Mouse (Mus musculus) gastrocnemius, postnatal 14 days (tissue): ENCODE results near the gene Clec2l. TPM values are rescaled to one million over a fixed set of nuclear protein-coding genes. Genes with fewer than 3 reads are reported as not detected.

ENCODE experiments used
- DNase-seq: peaks from one replicate; pipeline ENCODE4 v3.0.0; 2021; ENCODE audit warnings: mixed read lengths
- intact Hi-C: fragments of 180-260 bp; cut with DNase I; formaldehyde crosslinking; loops from one replicate; pipeline ENCODE4 v1.15.1; 2025; ENCODE audit warnings: low total_unique reads
- long read RNA-seq, 2 experiments: library from polyadenylated mRNA; stranded (forward); transcript quantifications; one replicate each; pipeline ENCODE4 v2.0.0; 2021
- total RNA-seq, 2 experiments: library from RNA; stranded (reverse); gene quantifications; 2 replicates each; pipeline ENCODE4 v1.2.3; 2021

Clec2l gene
- 1 to 10 TPM in 1 of 2 experiments, under 1 TPM in 1; 0.62 to 1.0 TPM for total RNA-seq
- long read RNA-seq, experiment 1 = 0 reads
- long read RNA-seq, experiment 2, partial matches to known transcripts = 0 of 1 reads
- long read RNA-seq, experiment 2, other reads (novel, unspliced or antisense) = 0 of 1 reads

DNA sequence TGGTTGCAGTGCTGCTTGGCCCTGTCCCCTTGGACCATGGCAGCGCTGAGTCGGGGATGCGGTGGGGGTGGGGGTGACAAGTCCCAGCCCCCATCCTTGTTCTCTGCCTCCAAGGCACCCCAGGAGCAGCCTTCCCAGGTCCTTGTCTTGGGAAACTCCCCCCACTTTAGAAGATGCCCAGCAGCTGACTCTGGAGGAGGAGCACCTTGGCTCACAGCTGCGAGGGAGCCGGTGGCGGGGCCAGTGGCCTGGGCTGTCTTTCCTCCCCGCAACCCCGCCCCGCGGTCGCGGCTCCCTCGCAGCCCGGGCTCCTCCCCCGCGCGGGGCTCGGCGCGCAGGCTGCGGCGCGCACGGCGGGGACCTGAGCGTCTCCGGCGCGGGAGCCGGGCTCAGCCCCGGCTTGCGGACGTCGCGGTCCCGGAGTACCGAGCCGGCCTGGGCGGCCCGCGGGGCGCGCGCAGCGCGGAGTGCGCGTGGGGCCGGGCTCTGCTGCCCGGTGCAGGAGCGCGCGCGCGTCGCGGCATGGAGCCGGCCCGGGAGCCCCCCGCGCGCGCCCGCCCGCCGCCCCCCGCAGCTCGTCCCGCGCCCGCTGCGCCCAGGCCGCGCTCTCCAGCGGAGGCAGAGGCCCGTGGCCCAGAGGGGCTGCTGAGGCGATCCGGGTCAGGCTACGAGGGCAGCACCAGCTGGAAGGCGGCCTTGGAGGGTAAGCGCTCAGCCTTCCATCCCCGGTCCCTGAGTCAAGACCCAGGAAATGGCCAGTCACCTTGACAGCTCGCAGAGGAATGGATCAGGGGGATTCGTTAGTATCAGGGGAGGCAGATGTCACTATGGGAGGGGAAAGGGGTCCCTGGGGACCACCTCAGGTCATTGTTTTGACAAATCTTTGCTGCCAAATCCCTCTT lies at the start of gene Clec2l:
TSS of gene Clec2l (plus strand) at position 356 of the 902 bp plus-strand sequence.
- intact Hi-C loops = no loop called here
- peak; percentile 53 for DNase-seq

DNA sequence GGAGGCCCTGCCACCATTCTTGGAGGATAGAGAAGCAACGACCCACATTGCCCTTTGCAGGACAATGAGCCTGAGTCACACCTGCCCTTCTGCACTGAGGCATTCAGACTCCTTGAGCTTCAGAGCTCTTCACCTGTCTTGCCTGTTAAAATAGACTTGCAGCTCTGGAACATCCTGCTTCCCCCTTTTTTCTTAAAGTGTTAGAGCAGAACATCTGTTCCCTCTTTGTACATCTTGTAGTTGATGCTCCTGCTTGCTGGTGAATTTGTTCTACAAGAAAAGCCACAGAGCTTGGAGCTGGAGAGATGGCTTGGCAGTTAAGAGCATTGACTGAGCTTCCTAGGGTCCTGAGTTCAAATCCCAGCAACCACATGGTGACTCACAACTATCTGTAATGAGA lies 40.5 kb upstream of the Clec2l start:
- DNase-seq = no peak
- intact Hi-C loops = no loop called here

DNA sequence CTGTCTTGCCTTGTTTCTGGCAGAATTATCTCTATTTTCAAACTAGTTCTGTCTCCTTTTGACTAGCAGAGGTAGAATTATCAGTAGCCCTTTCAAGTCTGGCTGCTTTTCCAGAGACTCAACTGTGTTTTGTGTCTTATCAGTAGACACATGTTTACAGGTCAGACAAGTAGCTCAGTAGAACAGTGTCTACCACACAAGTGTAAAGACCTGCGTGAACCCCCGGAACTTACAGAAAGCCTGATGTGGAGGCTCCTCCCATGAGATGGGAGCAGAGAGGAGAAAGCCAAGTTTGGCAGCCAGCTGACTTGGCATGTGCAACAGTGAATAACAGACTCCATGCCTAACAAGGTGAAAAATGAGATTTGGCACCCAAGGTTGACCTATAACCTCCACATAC lies 39.4 kb upstream of the Clec2l start:
- no peak for DNase-seq
- intact Hi-C loops = no loop called here

DNA sequence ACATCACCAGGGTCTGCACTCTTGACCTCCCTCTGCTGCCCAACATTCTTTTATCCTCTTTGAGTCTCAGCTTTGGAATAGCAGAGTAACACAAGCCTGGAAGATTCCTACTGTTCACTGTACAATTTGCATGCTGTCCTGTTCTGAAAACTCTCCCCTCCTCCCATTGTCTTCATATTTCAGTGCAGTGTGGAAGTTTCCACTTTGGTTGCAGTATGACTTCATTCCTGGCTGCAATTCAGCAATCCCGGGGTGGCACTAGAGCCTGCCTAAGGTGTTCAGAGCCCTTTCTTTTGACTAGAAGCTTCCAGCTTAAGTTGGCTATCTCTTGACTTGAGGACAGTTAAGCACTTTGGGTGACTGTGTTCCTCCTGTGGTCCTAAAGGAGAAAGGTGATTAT lies 38.4 kb upstream of the Clec2l start:
- intact Hi-C loops = no loop called here
- DNase-seq = no peak

DNA sequence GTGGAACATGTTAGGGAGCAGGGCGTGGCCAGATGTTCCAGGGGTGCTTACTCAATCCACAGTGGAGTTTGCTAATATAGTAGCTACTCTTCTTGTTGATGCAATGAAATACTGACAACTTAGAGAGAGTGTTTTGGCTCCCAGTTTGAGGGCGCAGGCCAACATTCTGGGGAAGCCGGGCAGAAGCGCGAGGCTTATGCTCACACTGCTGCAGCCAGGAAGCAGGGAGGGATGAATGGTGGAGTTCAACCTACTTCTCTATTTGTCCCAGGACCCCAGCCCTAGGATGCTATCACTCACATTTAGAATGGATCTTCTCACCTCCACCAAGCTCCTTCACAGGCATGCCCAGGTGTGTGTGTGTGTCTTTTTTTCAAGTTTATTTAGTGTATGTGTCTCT lies 36.8 kb upstream of the Clec2l start:
- DNase-seq = no peak
- intact Hi-C loops = no loop called here

DNA sequence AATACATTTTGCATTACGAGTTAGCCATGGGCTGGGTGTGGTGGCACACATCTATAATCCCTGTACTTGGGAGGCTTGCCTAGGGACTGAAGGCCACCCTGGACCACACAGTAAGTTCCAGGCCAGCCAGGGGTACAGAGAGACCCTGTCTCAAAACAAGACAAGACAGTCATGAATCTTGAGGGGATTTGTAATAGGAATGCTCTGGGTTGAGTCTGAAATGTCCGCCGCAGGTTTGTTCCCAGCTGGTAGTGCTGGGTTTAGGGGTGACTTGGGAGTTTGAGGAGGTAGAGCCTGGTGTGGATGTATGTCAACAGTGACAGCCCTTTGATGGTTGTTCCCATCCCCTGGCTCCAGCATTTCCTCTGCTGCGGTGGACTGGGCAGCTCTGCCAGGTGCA lies 35.8 kb upstream of the Clec2l start:
- intact Hi-C loops = no loop called here
- DNase-seq = no peak

DNA sequence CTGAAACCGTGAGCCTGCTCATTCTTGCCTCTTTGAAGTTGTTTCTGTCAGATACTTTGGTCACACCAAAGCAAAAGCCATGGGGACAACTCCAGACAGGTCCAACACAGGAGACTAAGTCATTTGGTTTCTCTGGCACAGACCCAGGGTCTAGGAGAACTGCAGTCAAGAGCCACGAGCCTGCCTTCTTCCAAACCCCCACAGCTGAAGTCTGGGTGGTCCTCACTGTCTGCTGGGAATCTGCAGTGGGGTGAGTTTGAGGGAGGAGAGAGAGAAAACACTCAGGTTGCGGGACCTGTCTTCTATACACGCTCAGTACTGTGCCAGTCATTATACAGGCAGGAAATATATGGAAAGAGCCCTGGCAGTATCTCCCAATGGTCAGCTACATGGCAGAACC lies 35.4 kb upstream of the Clec2l start:
- DNase-seq = no peak
- intact Hi-C loops = no loop called here

DNA sequence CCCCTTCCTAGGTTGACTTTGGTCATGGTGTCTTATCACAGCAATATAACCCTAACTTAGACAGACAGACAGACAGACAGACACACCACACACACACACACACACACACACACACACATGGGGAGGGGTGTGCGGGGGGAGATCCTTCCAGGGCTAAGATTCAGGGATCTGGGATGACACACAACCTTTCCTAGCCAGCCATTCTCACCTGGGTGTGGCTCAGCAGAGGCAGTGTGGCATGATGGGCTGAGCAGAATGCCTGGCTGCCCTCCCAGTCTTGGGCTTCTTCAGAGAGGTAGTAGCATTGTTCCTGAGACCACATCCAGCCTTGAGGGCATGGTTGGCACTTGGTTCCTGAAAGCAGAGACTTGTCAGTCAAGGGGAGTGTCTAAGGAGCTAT lies 33.3 kb upstream of the Clec2l start:
- DNase-seq = no peak
- intact Hi-C loops = no loop called here

DNA sequence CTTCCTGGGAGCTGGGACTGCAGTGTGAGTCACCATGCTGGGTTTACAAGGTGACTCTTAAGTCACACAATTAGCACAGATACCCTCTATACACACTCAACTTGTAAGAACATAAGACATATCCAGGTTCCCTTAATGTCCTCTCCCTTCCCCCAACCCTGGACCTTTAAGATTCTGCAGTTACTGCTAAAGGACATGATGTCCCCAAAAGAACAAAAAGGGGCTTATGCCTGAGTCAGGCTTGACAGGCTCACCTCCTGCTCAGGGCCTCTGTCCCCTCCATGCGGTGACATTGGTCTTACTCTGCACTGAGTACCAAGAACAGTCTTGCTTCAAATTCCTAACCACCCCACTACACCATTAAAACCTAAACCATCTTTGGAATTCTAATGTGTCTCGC lies 30.0 kb upstream of the Clec2l start:
- intact Hi-C loops = no loop called here

DNA sequence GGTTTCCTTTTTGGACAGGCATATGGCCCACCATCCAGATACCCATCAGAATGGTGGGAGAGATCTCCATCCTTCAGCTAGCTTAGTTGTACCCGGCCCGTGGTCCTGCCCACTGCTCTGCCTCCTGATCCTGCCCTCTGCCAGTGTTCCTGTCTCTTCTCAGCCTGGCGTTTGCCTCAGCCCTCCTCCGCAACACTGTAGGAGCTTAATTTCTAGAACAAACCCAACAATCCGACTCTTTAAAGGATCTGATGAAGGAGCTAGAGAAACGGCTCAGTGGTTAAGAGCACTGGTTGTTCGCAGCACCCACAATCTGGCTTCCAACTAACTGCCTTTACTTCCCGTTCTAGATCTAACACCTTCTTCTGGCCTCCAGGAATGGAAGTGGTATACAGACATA lies 28.4 kb upstream of the Clec2l start:
- intact Hi-C loops = no loop called here
- DNase-seq = no peak

More for the DNA sequence above, 30.0 kb upstream of the Clec2l start:
- no peak for DNase-seq

DNA sequence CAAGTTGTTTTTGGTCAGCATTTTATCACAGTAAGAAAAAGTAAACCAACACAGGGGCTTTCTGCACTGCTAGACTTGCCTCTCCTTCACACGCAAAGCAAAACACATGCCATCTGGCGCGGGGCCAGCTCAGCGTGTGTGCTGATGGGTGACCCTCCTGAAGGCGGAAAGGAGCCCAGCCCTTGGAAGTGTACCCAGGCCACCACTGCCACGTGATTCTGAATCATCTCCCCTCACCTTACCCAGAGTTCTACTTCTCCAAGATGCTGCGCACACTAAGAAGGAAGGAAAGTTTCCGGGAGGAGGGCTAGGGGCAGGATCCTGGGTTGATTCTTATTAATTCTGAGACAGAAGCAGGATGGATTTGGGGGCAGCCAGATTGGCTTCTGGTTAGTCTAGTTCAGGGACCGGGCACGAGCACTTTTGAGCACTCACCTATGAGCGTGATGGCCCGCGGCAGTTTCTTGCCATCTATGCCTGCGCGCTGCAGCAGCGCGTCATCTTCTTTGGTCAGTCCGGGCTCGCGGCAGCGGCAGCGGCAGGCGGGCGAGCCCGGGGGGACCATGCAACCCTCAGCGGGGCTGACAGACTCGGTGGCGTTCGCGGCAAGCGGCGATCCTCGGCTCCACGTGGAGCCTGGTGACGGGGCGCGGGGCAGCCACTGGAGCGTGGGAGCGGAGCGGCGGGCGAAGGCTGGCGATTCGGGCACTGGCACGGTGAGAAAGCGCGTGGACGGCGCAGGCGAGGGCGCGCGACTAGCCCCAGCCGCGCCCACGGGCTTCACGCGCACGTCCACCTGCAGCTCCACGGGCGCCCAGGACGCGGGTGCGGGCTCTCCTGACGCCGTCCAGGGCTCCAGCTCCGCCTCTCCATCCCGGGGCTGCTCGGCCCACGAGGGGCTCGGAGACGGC lies 26.7 kb upstream of the Clec2l start:
- DNase-seq = peak; percentile 48
- intact Hi-C loops = no loop called here

DNA sequence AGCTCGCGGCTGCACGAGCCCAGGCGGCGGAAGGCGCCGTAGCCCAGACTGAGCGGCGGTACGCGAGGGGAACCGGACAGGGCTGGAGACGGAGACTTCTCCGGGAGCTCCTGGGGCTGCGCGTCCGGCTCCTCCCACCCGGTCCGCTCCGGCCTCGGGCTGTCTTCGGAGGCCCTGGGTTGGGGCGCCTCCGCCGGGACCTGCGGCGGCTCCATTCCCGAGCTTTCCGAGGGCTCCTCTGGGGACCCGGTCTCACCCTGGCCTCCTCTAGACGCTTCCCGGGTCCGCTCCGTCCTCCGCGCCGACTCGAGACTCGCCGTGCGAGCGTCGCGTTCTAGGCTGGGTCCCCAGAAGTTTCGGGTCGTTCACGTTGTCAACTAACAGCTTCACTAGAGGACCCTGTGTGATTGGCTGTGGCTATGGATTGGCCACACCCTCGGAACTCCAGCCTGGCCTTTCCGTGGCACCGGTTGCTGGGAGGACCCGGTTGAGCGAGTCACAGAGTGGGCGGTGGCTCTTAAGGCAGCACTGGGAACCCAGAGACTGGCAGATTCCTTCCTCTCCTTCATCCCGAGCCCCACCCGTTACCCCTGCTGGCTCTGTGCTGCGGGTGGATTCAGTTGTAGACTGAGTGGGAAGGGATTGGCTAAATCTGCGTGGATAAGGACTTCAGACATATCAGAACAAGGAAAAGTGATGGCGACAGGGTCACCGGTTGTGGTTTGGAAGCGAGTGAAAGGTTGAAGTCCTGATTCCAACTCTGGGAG lies 25.8 kb upstream of the Clec2l start, which contains the start of gene Klrg2:
TSS of gene Klrg2 (minus strand) at position 391 of the 767 bp plus-strand sequence.
- DNase-seq = peak; percentile 74
- intact Hi-C loops = no loop called here

DNA sequence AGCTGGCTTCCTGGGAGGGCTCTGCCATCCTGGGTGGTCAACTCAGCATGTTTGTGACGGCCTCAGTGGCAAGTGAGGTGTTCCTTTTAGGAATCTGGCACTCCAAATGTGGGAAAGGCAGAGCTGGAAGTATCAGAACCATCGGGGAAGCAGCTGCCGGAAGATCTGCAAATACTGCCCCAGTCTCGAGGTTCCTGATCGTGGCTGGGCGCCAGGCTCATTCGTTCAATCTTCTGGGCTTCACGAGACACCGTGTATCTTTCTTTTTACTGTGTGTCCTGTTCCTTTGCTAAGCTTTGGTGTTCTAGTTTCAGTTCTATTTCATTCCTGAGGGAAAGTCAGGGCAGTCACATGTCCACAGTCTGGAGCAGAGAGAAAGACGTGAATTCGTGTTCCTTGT lies 22.5 kb upstream of the Clec2l start:
- intact Hi-C loops = no loop called here

DNA sequence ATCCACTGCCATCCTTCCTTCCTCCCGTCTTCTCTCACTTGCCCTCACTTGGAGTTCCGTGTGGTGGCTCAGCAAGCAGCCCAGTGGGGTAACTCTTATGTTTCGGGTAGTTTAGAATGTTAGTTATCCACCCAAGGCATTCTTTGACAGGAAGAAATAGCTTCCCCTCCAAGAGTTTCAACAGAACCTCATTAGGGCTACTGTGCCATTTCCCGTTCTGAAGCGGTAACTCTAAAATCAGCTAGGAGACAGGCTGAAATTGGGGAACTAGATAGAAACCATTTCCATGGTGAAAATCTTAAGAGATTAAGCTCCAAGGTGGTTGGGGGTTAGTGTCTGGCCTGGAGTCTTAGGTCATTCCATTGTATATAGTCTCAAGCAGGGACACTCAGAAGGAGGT lies 21.6 kb upstream of the Clec2l start:
- intact Hi-C loops = no loop called here
- no peak for DNase-seq

More for the DNA sequence above, 22.5 kb upstream of the Clec2l start:
- no peak for DNase-seq

DNA sequence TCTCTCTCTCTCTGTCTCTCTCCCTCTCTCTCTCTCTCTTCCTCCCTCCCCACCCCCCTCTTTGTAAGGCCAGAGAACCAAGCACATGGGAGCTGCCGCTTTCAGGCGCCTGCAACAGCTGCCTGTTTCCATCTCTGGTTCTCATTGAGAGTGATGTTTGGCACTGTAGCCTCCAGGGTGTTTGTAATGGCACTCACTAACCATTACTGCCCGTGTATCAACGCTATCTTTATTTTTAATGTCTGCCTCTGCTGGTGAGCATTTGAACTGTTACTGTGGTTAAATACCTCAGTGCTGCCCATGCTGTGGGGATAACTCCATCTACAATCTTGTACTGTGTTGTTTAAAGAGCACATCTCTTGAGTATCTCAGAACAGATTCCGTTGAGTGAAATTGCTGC lies 21.2 kb upstream of the Clec2l start:
- DNase-seq = no peak
- intact Hi-C loops = no loop called here

DNA sequence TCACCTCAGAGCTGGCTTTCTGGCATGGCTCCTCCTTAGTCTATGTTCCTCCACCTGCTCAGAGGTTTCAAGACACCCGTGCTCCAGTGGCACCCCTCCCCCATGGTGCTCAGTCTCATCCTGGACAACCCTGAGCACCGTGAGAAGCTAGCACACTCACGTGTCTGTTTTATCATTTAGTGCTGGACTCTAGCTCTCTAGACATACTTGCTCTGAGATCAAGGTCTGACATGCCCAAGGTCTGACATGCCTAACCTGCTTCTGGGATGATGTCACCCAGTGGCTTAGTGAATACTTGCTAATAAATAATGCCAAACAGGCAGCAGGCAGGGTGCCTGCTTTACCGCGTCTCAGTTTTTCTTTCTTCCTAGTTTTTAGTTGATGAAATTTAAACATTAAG lies 20.3 kb upstream of the Clec2l start:
- intact Hi-C loops = no loop called here
- no peak for DNase-seq

DNA sequence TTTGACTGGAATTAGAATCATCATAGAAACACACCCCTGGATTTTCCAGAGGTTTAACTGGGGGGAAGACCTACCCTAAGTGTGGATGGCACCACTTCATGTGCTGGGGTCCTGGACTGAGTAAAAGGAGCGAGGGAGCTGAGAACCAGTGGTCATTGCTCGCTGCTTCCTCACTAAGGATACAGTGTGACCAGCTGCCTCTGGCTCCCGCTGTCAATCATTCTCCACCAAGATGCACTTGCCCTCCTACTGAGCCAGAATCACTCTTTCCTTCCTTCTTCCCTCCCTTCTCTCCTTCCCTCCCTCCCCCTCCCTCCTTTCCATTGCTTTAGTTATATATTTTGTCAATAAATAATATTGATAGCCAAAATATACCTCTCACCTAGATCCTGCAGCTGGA lies 19.8 kb upstream of the Clec2l start:
- intact Hi-C loops = no loop called here
- no peak for DNase-seq

DNA sequence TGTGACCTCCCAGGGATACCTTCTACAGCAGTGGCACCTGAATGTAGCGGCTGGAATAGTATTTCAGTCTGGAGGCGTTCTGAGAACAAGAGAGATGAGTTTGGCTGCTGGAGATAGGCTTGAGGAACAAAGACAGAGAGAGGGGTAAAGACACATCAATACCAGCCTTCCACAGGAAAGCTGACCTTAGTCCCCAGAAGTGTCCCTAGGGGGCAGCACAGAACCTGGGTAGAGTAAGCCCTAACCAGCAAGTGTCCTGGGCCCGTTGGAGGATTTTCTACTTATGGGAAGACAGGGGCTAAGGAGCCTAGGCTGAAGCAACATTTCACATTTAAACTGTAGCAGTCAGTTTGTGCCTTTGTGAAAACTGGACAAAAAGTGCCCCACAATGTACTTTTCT lies 13.3 kb upstream of the Clec2l start:
- no peak for DNase-seq
- intact Hi-C loops = loop anchor here (5.0 kb wide), 1 partner anchor 43 kb away; no protein-coding TSS in a partner anchor

DNA sequence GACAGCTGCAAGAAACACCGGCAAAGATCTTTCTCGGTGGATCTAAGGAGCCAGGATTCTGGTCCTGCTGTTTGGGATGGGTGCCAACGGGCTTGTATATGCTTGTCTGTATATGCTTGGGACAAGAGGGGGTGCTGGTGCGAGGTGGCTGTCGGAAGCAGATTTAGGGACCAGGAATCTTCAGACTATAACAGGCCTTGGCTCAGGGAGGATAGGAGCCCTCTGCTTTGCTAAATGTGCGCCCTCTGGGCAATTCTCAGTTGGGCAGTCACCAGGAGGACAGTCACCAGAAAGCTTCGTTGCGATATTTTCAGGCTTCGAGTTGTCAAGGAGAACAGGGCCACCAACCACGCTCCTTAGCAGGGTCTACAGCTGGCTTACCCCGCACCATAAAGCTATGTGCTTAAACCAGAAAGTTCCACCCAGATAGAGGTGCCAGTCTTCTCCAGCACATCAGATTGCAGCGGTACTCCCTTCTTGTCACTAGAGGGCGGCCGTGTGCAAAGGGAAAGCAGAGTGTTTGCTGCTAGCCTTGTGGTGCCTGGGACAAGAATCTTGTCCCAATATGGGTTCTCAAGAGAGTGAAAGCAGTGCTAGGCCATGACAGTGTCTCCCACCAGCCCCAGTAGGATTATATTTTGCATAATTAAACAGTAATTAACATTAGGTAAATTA lies 12.5 kb upstream of the Clec2l start:
- intact Hi-C loops = loop anchor here (5.0 kb wide), 1 partner anchor 267 kb away; no protein-coding TSS in a partner anchor
- peak; percentile 67 for DNase-seq
